Mouse (Mus musculus): ENCODE measurements around the gene Gm12166. TPM values are rescaled to one million over a fixed set of nuclear protein-coding genes. Genes with fewer than 3 reads are reported as not detected.
"Not testable (repeated sequence)": the region's sequence is repeated elsewhere in the genome, so short reads cannot be mapped to it uniquely, and the experiment has no call there.

Gm12166 gene
- polyA plus RNA-seq (2015; fragmentation: Nextera tagmentation; extraction: Ambion mirVana), result 4.5 and 6.6 TPM in 2 replicates

DNA sequence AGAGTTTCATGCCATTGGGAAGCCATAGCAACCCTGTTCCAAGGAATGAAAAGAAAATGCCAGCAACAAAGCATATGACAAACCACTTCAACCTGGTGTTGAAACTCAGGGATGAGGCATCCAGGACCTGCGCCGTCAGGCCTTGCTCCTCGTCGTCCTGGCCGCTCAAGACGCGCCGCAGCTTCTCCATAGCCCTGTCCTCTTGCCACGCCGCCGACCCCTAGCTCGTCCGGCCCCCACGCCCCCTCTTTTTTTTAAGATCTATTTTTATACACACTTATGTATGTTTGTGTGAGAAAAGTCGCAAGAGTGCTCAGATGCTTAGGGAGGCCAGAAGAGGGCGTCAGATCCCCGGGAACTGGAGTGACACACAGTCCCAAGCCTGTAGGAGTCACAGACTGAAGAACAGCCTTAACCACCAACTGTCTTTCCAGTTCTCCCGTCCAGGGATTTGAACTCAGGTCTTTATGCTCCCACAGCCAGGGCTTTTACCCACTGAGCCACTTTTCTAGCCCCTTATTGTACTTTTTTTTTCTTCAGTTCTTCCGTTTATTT is at the start of gene Gm12166:
Gm12166 (minus strand) TSS at position 217 of the 555 bp plus-strand sequence.
- H3K4me3 ChIP-seq (replicated peaks); H3K9me3 ChIP-seq (replicated peaks); H3K36me3 ChIP-seq; H3K4me2 ChIP-seq; H3K27me3 ChIP-seq (replicated peaks); H3K27ac ChIP-seq (replicated peaks); H3K9ac ChIP-seq (replicated peaks); ATAC-seq (ENCODE audit: low FRiP score): not testable (repeated sequence)
- WGBS, result 35% methylated on average over 19 of the region's 19 CpGs
- H3K4me1 ChIP-seq, result peaks cover 17% of the 10 kb centered on the region

DNA sequence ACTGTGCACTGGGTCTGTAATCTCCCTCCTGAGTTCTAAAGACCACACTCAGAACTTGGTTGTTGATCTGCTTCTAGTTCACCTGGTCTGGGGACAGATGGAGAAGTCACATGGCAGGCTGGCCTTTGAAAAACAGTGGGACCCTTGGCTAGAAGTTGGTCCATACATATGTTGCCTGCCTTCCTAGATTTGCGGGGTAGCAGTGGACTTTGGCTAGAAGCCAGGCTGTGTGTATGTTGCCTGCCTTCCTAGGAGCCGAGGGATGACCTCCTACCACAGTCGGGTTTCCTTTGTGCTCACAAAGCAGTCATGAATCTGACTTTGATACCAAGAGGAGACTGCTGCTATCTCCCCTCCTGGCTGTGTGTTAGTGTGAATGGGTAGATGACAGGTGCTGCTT is 44.9 kb upstream of the Gm12166 start:
- Histone ChIP-seq H3K9ac (replicated peaks) (no peak overlapping the region), H3K4me1 (peaks cover 3% of the 10 kb centered on the region; the same call in 1 of the 2 replicates), H3K36me3 (peaks cover 38% of the 10 kb centered on the region), H3K9me3 (replicated peaks) (no peaks in the 10 kb centered on the region), H3K4me2 (no peak overlapping the region), H3K27ac (replicated peaks) (no peak overlapping the region), H3K4me3 (replicated peaks) (no peak overlapping the region), H3K27me3 (replicated peaks) (no peaks in the 10 kb centered on the region)
- no peak for ATAC-seq (ENCODE audit: low FRiP score)
- WGBS, result 85% methylated on average over 3 of the region's 3 CpGs

DNA sequence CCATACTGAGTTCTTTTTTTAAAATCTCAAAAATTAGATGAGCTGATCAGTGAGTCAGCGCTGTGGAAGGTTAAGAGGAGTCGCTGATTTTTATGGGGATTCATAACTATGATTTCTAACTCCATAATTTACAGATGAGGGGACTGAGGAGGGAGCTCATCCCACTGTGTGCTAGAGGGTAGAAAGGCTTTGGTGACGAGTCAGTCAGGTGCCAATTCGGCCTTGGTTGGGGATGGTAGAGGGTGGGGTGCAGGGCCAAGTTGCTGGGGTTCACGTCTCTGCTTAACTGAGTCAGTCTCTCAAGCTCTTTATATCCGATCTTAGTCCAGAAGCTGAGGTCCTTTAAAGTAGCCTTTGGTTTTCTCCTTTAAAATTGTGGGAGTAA is 44.1 kb upstream of the Gm12166 start:
- H3K36me3 ChIP-seq, result peaks cover 37% of the 10 kb centered on the region
- no peak overlapping the region for H3K4me2 ChIP-seq
- 91% methylated on average over 6 of the region's 6 CpGs for WGBS
- no peak overlapping the region for H3K4me3 ChIP-seq (replicated peaks)
- peaks cover 10% of the 10 kb centered on the region for H3K4me1 ChIP-seq
- H3K27me3 ChIP-seq (replicated peaks), result no peaks in the 10 kb centered on the region
- H3K27ac ChIP-seq (replicated peaks), result no peak overlapping the region
- no peaks in the 10 kb centered on the region for H3K9me3 ChIP-seq (replicated peaks)
- H3K9ac ChIP-seq (replicated peaks), result no peak overlapping the region
- no peak for ATAC-seq (ENCODE audit: low FRiP score)

DNA sequence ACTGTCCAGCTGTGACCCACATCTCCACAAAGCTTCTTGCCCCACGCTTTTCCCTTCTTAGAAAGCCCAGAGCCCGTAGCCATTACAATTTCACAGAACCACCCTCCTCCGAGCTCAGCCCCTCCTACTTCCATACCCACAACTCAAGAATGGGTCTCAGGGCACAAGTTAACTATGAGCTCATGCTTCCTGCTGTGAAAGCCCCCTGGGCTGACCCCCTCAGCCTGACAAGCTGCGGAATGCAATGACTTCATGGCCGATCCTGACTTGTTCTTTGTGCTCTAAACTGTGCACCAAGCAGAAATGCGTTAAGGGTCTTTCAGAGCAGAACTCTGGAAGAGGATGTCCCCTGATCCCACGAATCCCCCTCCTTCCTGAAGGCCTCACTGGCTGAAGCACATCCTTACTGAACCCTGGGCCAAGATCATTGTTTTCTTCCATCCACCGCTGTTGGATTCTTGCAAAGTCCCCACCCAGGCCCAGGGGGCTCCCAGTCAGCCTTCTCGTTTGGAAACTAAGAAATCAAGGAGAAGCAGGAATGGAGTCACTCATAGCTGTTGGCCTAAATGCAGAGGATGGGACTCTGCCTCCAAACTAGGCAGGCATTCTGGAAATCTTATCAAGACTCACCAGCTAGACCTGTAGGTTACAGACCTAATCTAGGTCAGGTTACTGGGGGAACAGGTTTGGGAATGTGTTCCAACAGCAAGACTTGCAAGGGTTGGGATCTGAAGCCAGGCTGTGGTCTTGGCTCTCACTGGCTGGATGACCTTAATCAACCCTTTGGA is 43.5 kb upstream of the Gm12166 start:
- ATAC-seq (ENCODE audit: low FRiP score), result no peak
- Histone ChIP-seq H3K9me3 (replicated peaks) (no peaks in the 10 kb centered on the region), H3K4me1 (peaks cover 16% of the 10 kb centered on the region), H3K27me3 (replicated peaks) (no peaks in the 10 kb centered on the region), H3K4me3 (replicated peaks) (no peak overlapping the region), H3K36me3 (peaks cover 31% of the 10 kb centered on the region), H3K4me2 (no peak overlapping the region), H3K27ac (replicated peaks) (no peak overlapping the region), H3K9ac (replicated peaks) (no peak overlapping the region)
- WGBS, result 72% methylated on average over 9 of the region's 9 CpGs

DNA sequence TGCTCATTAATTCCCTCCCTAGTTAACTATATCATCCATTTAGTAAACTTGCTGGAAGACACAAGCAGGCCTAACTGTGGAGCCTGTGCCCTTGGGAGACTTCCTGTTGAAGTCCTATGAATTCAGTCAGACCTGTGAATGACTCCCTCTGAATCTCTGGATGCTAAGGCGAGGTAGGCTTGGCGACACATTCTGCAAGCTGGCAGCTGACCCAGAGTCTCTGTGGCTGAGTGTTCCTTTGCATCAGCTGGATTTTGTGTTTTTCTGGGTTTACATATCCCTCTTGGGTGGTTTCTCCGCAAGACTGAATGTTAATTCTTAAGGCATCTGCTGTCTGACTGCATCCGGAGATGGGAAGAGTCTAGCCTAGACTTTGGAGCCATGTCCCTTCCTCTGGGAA is 40.0 kb upstream of the Gm12166 start:
- Histone ChIP-seq H3K4me2 (no peak overlapping the region), H3K36me3 (peaks cover 12% of the 10 kb centered on the region), H3K27me3 (replicated peaks) (no peaks in the 10 kb centered on the region), H3K4me1 (peaks cover 17% of the 10 kb centered on the region), H3K4me3 (replicated peaks) (no peak overlapping the region), H3K27ac (replicated peaks) (0 out of 2 replicates have a peak overlapping the region, but pooled peaks have one; percentile 37), H3K9me3 (replicated peaks) (no peaks in the 10 kb centered on the region), H3K9ac (replicated peaks) (no peak overlapping the region)
- ATAC-seq (ENCODE audit: low FRiP score), result 0 out of 2 replicates have a peak, but pooled peaks have one; percentile 25
- WGBS, result 69% methylated on average over 4 of the region's 4 CpGs

DNA sequence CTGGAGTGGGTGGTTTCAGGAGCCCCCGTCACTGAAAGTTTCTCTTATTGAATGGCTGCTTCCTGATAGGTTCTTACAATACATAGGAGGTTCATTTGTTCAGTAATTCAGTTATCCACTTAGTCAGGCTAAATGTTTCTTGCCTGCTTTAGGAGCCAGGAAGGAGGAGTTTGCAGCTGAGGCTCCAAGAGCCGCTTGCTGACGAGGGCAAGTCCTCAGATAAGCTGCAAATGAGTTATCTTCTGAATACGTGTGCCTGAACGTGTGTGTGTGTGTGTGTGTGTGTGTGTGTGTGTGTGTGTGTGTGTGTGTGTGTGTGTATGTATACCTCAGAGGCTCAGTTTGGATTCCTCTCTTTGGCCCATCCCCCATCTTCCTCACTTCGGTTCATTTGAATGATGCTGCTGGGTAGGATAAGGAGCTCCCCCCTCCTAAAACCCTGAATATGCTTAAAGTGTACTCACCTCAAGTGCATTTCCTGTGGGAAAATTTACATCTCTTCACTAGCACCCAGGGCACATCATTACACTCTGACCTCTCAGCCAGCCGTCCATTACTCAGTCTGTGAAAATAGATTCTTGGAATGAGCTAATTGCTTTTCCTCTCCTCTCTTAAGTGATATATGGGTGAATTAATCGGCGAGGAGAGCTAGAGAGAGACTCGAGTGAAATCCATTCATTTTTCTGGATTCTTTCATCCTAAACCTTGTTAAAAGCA is 39.0 kb upstream of the Gm12166 start:
- peak; percentile 48 for ATAC-seq (ENCODE audit: low FRiP score)
- Histone ChIP-seq H3K9ac (replicated peaks) (no peak overlapping the region), H3K9me3 (replicated peaks) (no peaks in the 10 kb centered on the region), H3K36me3 (peaks cover 12% of the 10 kb centered on the region), H3K27ac (replicated peaks) (no peak overlapping the region; the same call in 1 of the 2 replicates), H3K4me2 (no peak overlapping the region), H3K4me1 (peaks cover 17% of the 10 kb centered on the region), H3K4me3 (replicated peaks) (no peak overlapping the region), H3K27me3 (replicated peaks) (no peaks in the 10 kb centered on the region)
- 40% methylated on average over 10 of the region's 10 CpGs for WGBS

DNA sequence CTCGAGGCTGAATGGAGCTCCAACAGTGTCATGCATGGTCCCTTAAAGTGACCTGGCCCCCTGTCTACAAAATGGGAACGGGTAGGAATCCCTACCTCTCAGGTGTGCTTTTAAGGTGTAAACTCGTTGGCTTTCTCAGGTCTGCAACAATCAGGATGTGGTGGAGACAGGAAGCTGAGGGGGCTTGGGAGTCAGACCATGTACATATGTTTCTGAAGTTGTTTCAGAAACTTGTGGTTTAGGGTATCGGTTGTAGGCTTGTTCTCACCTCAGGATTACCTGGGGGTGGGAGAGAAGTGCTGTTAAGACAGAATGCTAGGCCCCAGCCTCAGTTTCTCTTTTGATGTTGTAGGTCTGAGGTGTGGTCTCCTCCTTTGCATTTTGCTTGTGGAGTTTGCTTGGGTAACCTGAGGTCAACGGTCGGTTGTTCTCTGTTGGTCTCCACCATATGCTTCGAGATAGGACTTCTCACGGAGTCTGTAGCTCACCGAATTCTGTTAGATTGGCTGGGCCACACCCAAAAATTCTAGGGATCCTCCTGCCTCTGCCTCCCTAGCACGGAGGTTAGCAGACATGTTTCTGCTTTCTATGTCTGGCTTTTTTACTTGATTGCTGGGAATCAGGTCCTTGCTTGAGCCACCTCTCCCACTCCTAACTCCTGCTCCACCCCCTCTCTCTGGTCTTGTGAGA is 38.1 kb upstream of the Gm12166 start:
- no peak overlapping the region for H3K9ac ChIP-seq (replicated peaks)
- no peaks in the 10 kb centered on the region for H3K9me3 ChIP-seq (replicated peaks)
- H3K4me2 ChIP-seq, result no peak overlapping the region
- H3K27me3 ChIP-seq (replicated peaks), result no peaks in the 10 kb centered on the region
- H3K27ac ChIP-seq (replicated peaks), result 0 out of 2 replicates have a peak overlapping the region, but pooled peaks have one; percentile 28
- ATAC-seq (ENCODE audit: low FRiP score), result no peak
- 91% methylated on average over 10 of the region's 10 CpGs for WGBS
- H3K36me3 ChIP-seq, result peaks cover 8% of the 10 kb centered on the region
- no peak overlapping the region for H3K4me3 ChIP-seq (replicated peaks)
- peaks cover 17% of the 10 kb centered on the region for H3K4me1 ChIP-seq

DNA sequence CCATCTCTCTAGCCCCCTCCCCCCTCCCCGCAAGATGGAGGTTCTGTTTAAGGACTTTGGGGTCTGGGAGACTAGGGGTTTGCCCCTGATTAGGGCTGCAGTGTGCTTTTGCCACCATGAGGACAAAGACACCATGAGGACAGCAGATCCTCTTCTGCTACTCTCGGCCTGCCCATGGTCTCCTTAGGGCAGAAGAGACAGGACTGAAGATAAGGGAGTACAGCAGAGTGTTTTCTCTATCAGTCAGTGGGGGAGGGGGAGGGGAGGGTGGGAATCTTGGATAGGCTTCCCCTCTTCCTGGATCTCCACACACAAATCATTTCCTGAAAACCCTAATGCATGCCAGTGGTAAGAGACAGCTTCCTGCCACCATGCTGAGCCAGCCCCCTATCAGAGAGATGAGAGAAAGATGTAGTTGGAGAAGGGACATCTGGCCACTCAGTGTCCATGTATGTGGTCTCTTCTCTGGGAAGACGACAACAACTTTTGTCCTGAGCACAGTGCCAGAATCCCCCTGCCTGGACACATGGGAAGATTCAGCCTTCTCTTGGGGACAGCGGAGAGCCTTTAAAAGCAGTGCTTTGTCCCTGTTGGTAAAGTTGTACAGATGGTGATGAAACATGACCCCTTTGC is 37.1 kb upstream of the Gm12166 start:
- no peaks in the 10 kb centered on the region for H3K27me3 ChIP-seq (replicated peaks)
- no peaks in the 10 kb centered on the region; the same call in 1 of the 2 replicates for H3K36me3 ChIP-seq
- H3K4me2 ChIP-seq, result no peak overlapping the region
- WGBS, result 90% methylated on average over 4 of the region's 4 CpGs
- H3K9me3 ChIP-seq (replicated peaks), result no peaks in the 10 kb centered on the region
- no peak overlapping the region for H3K9ac ChIP-seq (replicated peaks)
- ATAC-seq (ENCODE audit: low FRiP score), result no peak
- no peak overlapping the region for H3K27ac ChIP-seq (replicated peaks)
- no peak overlapping the region for H3K4me3 ChIP-seq (replicated peaks)
- H3K4me1 ChIP-seq, result peaks cover 17% of the 10 kb centered on the region

DNA sequence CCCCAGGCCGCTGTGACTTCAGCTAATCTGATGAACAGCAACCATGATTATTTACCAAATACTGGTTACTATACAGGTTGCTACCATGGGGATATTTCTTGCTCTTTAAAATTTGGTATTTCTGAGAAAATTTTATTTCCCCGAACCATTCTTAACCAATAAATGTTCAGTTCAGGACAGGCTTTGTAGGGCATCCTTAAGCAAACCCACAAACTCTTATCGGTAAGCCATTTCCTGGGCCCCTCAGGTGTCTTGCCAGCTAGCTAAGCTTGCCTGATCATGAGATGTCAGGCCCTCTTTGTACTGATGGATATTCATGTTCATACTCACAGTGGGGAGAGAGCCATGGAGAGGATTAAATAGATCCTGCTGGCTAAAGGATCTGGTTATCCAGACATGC is 34.3 kb upstream of the Gm12166 start:
- no peak for ATAC-seq (ENCODE audit: low FRiP score)
- Histone ChIP-seq H3K4me2 (no peak overlapping the region), H3K36me3 (no peaks in the 10 kb centered on the region), H3K27me3 (replicated peaks) (no peaks in the 10 kb centered on the region), H3K9ac (replicated peaks) (no peak overlapping the region), H3K27ac (replicated peaks) (no peak overlapping the region), H3K4me3 (replicated peaks) (no peak overlapping the region), H3K4me1 (peaks cover 9% of the 10 kb centered on the region; the same call in 1 of the 2 replicates), H3K9me3 (replicated peaks) (no peaks in the 10 kb centered on the region)
- 88% methylated on average over 3 of the region's 3 CpGs for WGBS

DNA sequence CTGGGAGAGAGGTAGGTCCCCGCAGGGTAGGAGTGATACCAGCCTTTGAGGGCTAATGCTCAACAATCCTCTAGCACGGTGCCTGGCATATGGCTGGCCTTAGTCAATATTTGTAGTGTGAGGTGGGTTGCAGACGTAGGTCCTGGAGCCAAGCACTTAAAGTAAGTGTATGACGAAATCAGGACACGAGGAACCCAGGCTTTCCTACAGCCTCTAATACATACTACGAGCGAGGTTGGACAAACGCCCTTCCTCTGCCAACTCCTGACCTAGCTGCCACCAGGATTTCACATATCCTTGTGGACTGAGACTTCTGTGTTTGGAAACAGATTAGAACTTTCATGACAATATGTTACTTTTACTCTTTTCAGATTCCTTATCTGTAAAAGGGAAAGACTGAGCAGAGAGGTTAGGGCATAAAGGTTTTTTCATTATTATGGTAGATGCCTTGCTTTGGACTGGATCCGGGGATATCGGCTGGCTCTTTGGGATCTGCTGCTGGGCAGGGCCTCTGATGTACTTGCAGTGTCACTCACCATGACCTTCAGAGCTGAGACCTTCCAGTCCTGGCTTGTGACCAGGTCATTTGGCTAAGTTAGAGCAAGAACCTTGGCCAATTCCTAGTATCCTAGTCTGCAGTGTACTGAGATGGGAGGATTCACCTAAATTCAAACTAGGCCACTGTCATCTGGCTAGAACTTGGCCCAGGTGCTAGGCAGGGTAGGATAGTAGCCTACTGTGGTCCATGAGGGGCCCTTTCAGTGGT is 33.5 kb upstream of the Gm12166 start:
- WGBS, result 95% methylated on average over 10 of the region's 10 CpGs
- Histone ChIP-seq H3K4me1 (0 out of 2 replicates have a peak, but pooled peaks cover under 1% of the 10 kb centered on the region), H3K36me3 (no peaks in the 10 kb centered on the region), H3K4me2 (no peak overlapping the region), H3K9ac (replicated peaks) (no peak overlapping the region), H3K9me3 (replicated peaks) (no peaks in the 10 kb centered on the region), H3K4me3 (replicated peaks) (no peak overlapping the region), H3K27ac (replicated peaks) (no peak overlapping the region), H3K27me3 (replicated peaks) (no peaks in the 10 kb centered on the region)
- no peak for ATAC-seq (ENCODE audit: low FRiP score)

Data from neural tube, embryonic 15.5 days (tissue).